Mouse (Mus musculus) natural killer cell, adult 2 months (primary cell): Measurements from ENCODE around the gene Zfyve9.
"Not testable (repeated sequence)": the region's sequence is repeated elsewhere in the genome, so short reads cannot be mapped to it uniquely, and the experiment has no call there.

Experiments used
- DNase-seq, 2 experiments: peaks; one replicate each; pipeline ENCODE4 v3.0.0; 2022; ENCODE audit warnings: low spot score in 2 of 2

Gene Zfyve9

GRCm38 (mm10) chr4:108721245-108721784 lies 59.3 kb downstream of the Zfyve9 start:
- no peak for DNase-seq

- no peak for DNase-seq
Measured at GRCm38 (mm10) chr4:108719349-108719748, 61.2 kb downstream of the Zfyve9 start, which contains the start of gene 3110021N24Rik. Gene 3110021N24Rik, plus strand, starts transcription at chr4:108719649.

GRCm38 (mm10) chr4:108708209-108708608 lies 72.4 kb downstream of the Zfyve9 start:
- DNase-seq, result no peak

- DNase-seq, result no peak
Measured at GRCm38 (mm10) chr4:108696934-108697333, 83.7 kb downstream of the Zfyve9 start.

- DNase-seq, result no peak
Measured at GRCm38 (mm10) chr4:108691469-108691868, 89.1 kb downstream of the Zfyve9 start.

GRCm38 (mm10) chr4:108690479-108690878 lies 90.1 kb downstream of the Zfyve9 start:
- no peak for DNase-seq

- DNase-seq, result not testable (repeated sequence)
Measured at GRCm38 (mm10) chr4:108687098-108687497, 93.5 kb downstream of the Zfyve9 start.

GRCm38 (mm10) chr4:108686156-108686555 lies 94.4 kb downstream of the Zfyve9 start:
- no peak for DNase-seq

- no peak for DNase-seq
Measured at GRCm38 (mm10) chr4:108664407-108664806, 116.2 kb downstream of the Zfyve9 start.

- DNase-seq, result peak; percentile 30 to 40
Measured at GRCm38 (mm10) chr4:108638752-108639151, 141.8 kb downstream of the Zfyve9 start.

GRCm38 (mm10) chr4:108637721-108638120 lies 142.9 kb downstream of the Zfyve9 start:
- no peak for DNase-seq

GRCm38 (mm10) chr4:108635101-108635500 lies 145.5 kb downstream of the Zfyve9 start:
- no peak for DNase-seq

- DNase-seq, result no peak
Measured at GRCm38 (mm10) chr4:108634696-108635095, 145.9 kb downstream of the Zfyve9 start.

GRCm38 (mm10) chr4:108633703-108634102 lies 146.9 kb downstream of the Zfyve9 start:
- DNase-seq, result no peak

GRCm38 (mm10) chr4:108631616-108632015 lies 149.0 kb downstream of the Zfyve9 start:
- no peak for DNase-seq

GRCm38 (mm10) chr4:108630096-108630495 lies 150.5 kb downstream of the Zfyve9 start:
- no peak for DNase-seq

- DNase-seq, result no peak
Measured at GRCm38 (mm10) chr4:108629363-108629880, 151.2 kb downstream of the Zfyve9 start.

GRCm38 (mm10) chr4:108627066-108627465 lies 153.5 kb downstream of the Zfyve9 start:
- no peak for DNase-seq

- peak; percentile 14 to 29 for DNase-seq
Measured at GRCm38 (mm10) chr4:108621504-108621903, 159.1 kb downstream of the Zfyve9 start.

- peak in 1 of 2 experiments; percentile 5 for DNase-seq
Measured at GRCm38 (mm10) chr4:108620536-108620935, 160.1 kb downstream of the Zfyve9 start.

GRCm38 (mm10) chr4:108619587-108620341 lies 160.8 kb downstream of the Zfyve9 start, which contains the start of gene Cc2d1b:
Gene Cc2d1b, plus strand, starts transcription at chr4:108619940.
- peak; percentile 85 to 91 for DNase-seq

- DNase-seq, result peak in 1 of 2 experiments; percentile 11
Measured at GRCm38 (mm10) chr4:108619165-108619564, 161.4 kb downstream of the Zfyve9 start.

- DNase-seq, result no peak
Measured at GRCm38 (mm10) chr4:108618586-108618985, 162.0 kb downstream of the Zfyve9 start.
